Mouse (Mus musculus): ENCODE measurements around the gene Dnajb8. TPM values are rescaled to one million over a fixed set of nuclear protein-coding genes. Genes with fewer than 3 reads are reported as not detected.

Gene Dnajb8
- total RNA-seq (2014; rRNA removed) (not detected in 2 replicates), polyA plus RNA-seq (2015; fragmentation: Nextera tagmentation; extraction: Ambion mirVana) (not detected in 2 replicates)

GRCm38 (mm10) chr6:88221968-88222367 lies at the start of gene Dnajb8:
Gene Dnajb8, plus strand, starts transcription at chr6:88222268.
- Histone ChIP-seq H3K4me3 (ENCODE audit: low read depth, low read length) (no peak within 1 kb of the TSS), H3K9ac (no peak within 1 kb of the TSS), H3K36me3 (ENCODE audit: insufficient read depth) (no peaks in the 10 kb centered on the region), H3K4me2 (ENCODE audit: low read depth) (no peak within 1 kb of the TSS), H3K27me3 (ENCODE audit: insufficient read depth, low read length) (no peaks in the 10 kb centered on the region), H3K4me1 (ENCODE audit: insufficient read depth) (no peaks in the 10 kb centered on the region), H3K9me3 (ENCODE audit: low read length) (no peaks in the 10 kb centered on the region), H3K27ac (ENCODE audit: low read depth, low read length) (no peak within 1 kb of the TSS)
- TF ChIP-seq CTCF (IDR thresholded peaks at IDR 0.05; ENCODE audit: low read depth), result no peak
- DNase-seq (no peak), ATAC-seq (no peak)
- 57% methylated on average over 10 of the region's 10 CpGs for whole genome bisulfite sequencing

- Histone ChIP-seq H3K9me3 (ENCODE audit: low read length) (peaks cover 17% of the 10 kb centered on the region; the same call in 1 of the 2 replicates), H3K27ac (ENCODE audit: low read depth, low read length) (no peak overlapping the region), H3K4me3 (ENCODE audit: low read depth, low read length) (no peak overlapping the region), H3K4me2 (ENCODE audit: low read depth) (no peak overlapping the region), H3K36me3 (ENCODE audit: insufficient read depth) (no peaks in the 10 kb centered on the region), H3K4me1 (ENCODE audit: insufficient read depth) (no peaks in the 10 kb centered on the region), H3K9ac (no peak overlapping the region), H3K27me3 (ENCODE audit: insufficient read depth, low read length) (no peaks in the 10 kb centered on the region)
- WGBS, result 95% methylated on average over 3 of the region's 3 CpGs
- TF ChIP-seq CTCF (IDR thresholded peaks at IDR 0.05; ENCODE audit: low read depth), result no peak
- no peak for DNase-seq
- no peak for ATAC-seq
Measured at GRCm38 (mm10) chr6:88174191-88174590, 47.9 kb upstream of the Dnajb8 start.

- ATAC-seq (no peak), DNase-seq (no peak)
- no peaks in the 10 kb centered on the region for H3K36me3 ChIP-seq (ENCODE audit: insufficient read depth)
- H3K4me1 ChIP-seq (ENCODE audit: insufficient read depth), result no peaks in the 10 kb centered on the region
- no peak overlapping the region for H3K9ac ChIP-seq
- no peak overlapping the region for H3K4me2 ChIP-seq (ENCODE audit: low read depth)
- H3K27me3 ChIP-seq (ENCODE audit: insufficient read depth, low read length), result no peaks in the 10 kb centered on the region
- WGBS, result 93% methylated on average over 2 of the region's 2 CpGs
- TF ChIP-seq CTCF (IDR thresholded peaks at IDR 0.05; ENCODE audit: low read depth), result no peak
- no peak overlapping the region for H3K27ac ChIP-seq (ENCODE audit: low read depth, low read length)
- H3K9me3 ChIP-seq (ENCODE audit: low read length), result peaks cover 17% of the 10 kb centered on the region; the same call in 1 of the 2 replicates
- no peak overlapping the region for H3K4me3 ChIP-seq (ENCODE audit: low read depth, low read length)
Measured at GRCm38 (mm10) chr6:88174676-88175075, 47.4 kb upstream of the Dnajb8 start.

- DNase-seq (no peak), ATAC-seq (no peak)
- no peak overlapping the region for H3K4me3 ChIP-seq (ENCODE audit: low read depth, low read length)
- H3K4me1 ChIP-seq (ENCODE audit: insufficient read depth), result 0 out of 2 replicates have a peak, but pooled peaks cover 2% of the 10 kb centered on the region
- no peak overlapping the region for H3K27ac ChIP-seq (ENCODE audit: low read depth, low read length)
- no peak overlapping the region for H3K4me2 ChIP-seq (ENCODE audit: low read depth)
- peaks cover 16% of the 10 kb centered on the region for H3K27me3 ChIP-seq (ENCODE audit: insufficient read depth, low read length)
- WGBS, result 77% methylated on average over 4 of the region's 4 CpGs
- H3K9me3 ChIP-seq (ENCODE audit: low read length), result no peaks in the 10 kb centered on the region
- no peak for TF ChIP-seq CTCF (IDR thresholded peaks at IDR 0.05; ENCODE audit: low read depth)
- no peak overlapping the region for H3K9ac ChIP-seq
- H3K36me3 ChIP-seq (ENCODE audit: insufficient read depth), result no peaks in the 10 kb centered on the region
Measured at GRCm38 (mm10) chr6:88184671-88185070, 37.4 kb upstream of the Dnajb8 start.

- H3K4me1 ChIP-seq (ENCODE audit: insufficient read depth), result 0 out of 2 replicates have a peak, but pooled peaks cover 2% of the 10 kb centered on the region
- 57% methylated on average over 6 of the region's 6 CpGs for WGBS
- no peaks in the 10 kb centered on the region for H3K9me3 ChIP-seq (ENCODE audit: low read length)
- no peak overlapping the region for H3K9ac ChIP-seq
- no peak overlapping the region for H3K4me3 ChIP-seq (ENCODE audit: low read depth, low read length)
- H3K36me3 ChIP-seq (ENCODE audit: insufficient read depth), result no peaks in the 10 kb centered on the region
- ATAC-seq, result no peak
- H3K27me3 ChIP-seq (ENCODE audit: insufficient read depth, low read length), result peaks cover 50% of the 10 kb centered on the region
- no peak overlapping the region for H3K27ac ChIP-seq (ENCODE audit: low read depth, low read length)
- no peak overlapping the region for H3K4me2 ChIP-seq (ENCODE audit: low read depth)
- no peak for TF ChIP-seq CTCF (IDR thresholded peaks at IDR 0.05; ENCODE audit: low read depth)
- DNase-seq, result peak; percentile 75
Measured at GRCm38 (mm10) chr6:88188148-88188547, 33.9 kb upstream of the Dnajb8 start.

- peak overlapping the region; percentile 57 for H3K4me3 ChIP-seq (ENCODE audit: low read depth, low read length)
- H3K4me1 ChIP-seq (ENCODE audit: insufficient read depth), result 0 out of 2 replicates have a peak, but pooled peaks cover 7% of the 10 kb centered on the region
- peak overlapping the region; percentile 54 for H3K9ac ChIP-seq
- peak overlapping the region; percentile 81 for H3K4me2 ChIP-seq (ENCODE audit: low read depth)
- H3K36me3 ChIP-seq (ENCODE audit: insufficient read depth), result no peaks in the 10 kb centered on the region
- TF ChIP-seq CTCF (IDR thresholded peaks at IDR 0.05; ENCODE audit: low read depth), result peak; percentile 94
- H3K27me3 ChIP-seq (ENCODE audit: insufficient read depth, low read length), result peaks cover 55% of the 10 kb centered on the region
- WGBS, result 2% methylated on average over 56 of the region's 56 CpGs
- peak; percentile 86 for DNase-seq
- H3K9me3 ChIP-seq (ENCODE audit: low read length), result no peaks in the 10 kb centered on the region
- no peak overlapping the region for H3K27ac ChIP-seq (ENCODE audit: low read depth, low read length)
- ATAC-seq, result peak; percentile 83
Measured at GRCm38 (mm10) chr6:88189312-88190042, 32.6 kb upstream of the Dnajb8 start.

- WGBS, result 2% methylated on average over 13 of the region's 13 CpGs
- DNase-seq, result no peak
- Histone ChIP-seq H3K27me3 (ENCODE audit: insufficient read depth, low read length) (peaks cover 58% of the 10 kb centered on the region), H3K4me1 (ENCODE audit: insufficient read depth) (0 out of 2 replicates have a peak, but pooled peaks cover 7% of the 10 kb centered on the region), H3K36me3 (ENCODE audit: insufficient read depth) (no peaks in the 10 kb centered on the region), H3K27ac (ENCODE audit: low read depth, low read length) (no peak overlapping the region), H3K9me3 (ENCODE audit: low read length) (no peaks in the 10 kb centered on the region), H3K4me2 (ENCODE audit: low read depth) (peak overlapping the region; percentile 81), H3K9ac (peak overlapping the region; percentile 54), H3K4me3 (ENCODE audit: low read depth, low read length) (peak overlapping the region; percentile 57)
- TF ChIP-seq CTCF (IDR thresholded peaks at IDR 0.05; ENCODE audit: low read depth), result no peak
- ATAC-seq, result 0 out of 2 replicates have a peak, but pooled peaks have one; percentile 12
Measured at GRCm38 (mm10) chr6:88190043-88190309, 32.1 kb upstream of the Dnajb8 start.

Data from forebrain, postnatal 0 days (tissue).